Comparison of ENCODE assay signal across 1 mouse cellular context in the genomic region with DNA sequence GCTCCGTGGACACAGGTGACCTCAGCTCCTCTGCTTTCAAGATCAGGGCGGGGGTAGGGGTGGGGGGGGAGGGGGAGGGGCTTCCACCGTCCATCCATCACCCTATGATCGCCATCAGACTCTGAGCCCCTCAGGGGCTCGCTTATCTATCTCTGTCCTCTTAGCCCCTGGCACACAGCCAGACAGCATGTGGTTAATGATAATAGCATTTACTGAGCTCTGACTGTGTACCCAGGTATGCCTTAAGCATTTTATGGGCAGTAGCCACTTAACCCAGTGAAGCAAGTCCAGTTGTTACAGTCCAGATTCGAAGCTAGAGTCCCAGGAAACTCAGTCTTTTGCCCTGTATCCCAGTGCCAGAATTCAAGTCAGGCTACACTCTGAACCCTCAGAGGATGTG.
A peak's percentile ranks its signal among the peaks of the same experiment; 100 is the strongest.
TF ChIP-seq lines count a peak whose summit lies in the region.

No protein-coding gene starts in this region.

TF ChIP-seq in MEL, 35 proteins besides CTCF, POLR2A, EP300 and RAD21 (continued from another document):
- no peak for TF ChIP-seq POLR2AphosphoS5 (IDR thresholded peaks at IDR 0.05; ENCODE audit: borderline replicate concordance, low read depth, low read length)
- peak; percentile 79 for TF ChIP-seq TCF12 (IDR thresholded peaks at IDR 0.05; ENCODE audit: low read depth, low read length)
- no peak for TF ChIP-seq KAT2A (conservative IDR thresholded peaks at IDR 0.05; ENCODE audit: low read depth, low read length)
- no peak for TF ChIP-seq UBTF (IDR thresholded peaks at IDR 0.05; ENCODE audit: borderline replicate concordance, insufficient read depth, low read depth, low read length)
